Comparison of ENCODE assay signal across 26 mouse cellular contexts in genomic region chrX:73038831-73039230, GRCm38 (mm10). TPM values are rescaled to one million over a fixed set of nuclear protein-coding genes. Genes with fewer than 3 reads are reported as not detected.
"Had no signal": no experiment of that assay in that cellular context is flagged by ENCODE, and none has a peak within 500 bp of the region (broad histone marks: within the 10 kb centered on the region; RNA-seq: fewer than 3 reads in every experiment).

No protein-coding gene starts in this region.

- ATAC-seq: midbrain, embryonic 16.5 days had no signal

- H3K27me3 ChIP-seq: midbrain, embryonic 12.5 days; neural tube, embryonic 13.5 days; neural tube, embryonic 15.5 days had no signal

- DNase-seq: lung, adult 18-20 months; lung, embryonic 14.5 days; lung, postnatal 10 days; lung, postnatal 4 days; midbrain, embryonic 14.5 days; retina, postnatal 1 day; right cerebral cortex, adult 18-20 months; right cerebral cortex, postnatal 25 days; right cerebral cortex, postnatal 4 days; spleen, adult 18-20 months; thymus, adult 2 months; thymus, postnatal 25 days; thymus, postnatal 4 days had no signal

- H3K4me2 ChIP-seq: lung, embryonic 14.5 days; midbrain, embryonic 12.5 days; neural tube, embryonic 13.5 days; neural tube, embryonic 15.5 days had no signal

- H3K27ac ChIP-seq: midbrain, embryonic 10.5 days; midbrain, embryonic 12.5 days; neural tube, embryonic 13.5 days; neural tube, embryonic 15.5 days had no signal

- H3K9ac ChIP-seq: lung, embryonic 14.5 days; midbrain, embryonic 12.5 days; neural tube, embryonic 13.5 days; neural tube, embryonic 15.5 days had no signal

- H3K36me3 ChIP-seq: midbrain, embryonic 10.5 days; midbrain, embryonic 12.5 days; neural tube, embryonic 13.5 days; neural tube, embryonic 15.5 days had no signal

- H3K4me3 ChIP-seq: midbrain, embryonic 10.5 days; midbrain, embryonic 12.5 days; myocyte; neural tube, embryonic 13.5 days; neural tube, embryonic 15.5 days had no signal

- H3K9me3 ChIP-seq: midbrain, embryonic 10.5 days; midbrain, embryonic 12.5 days; neural tube, embryonic 13.5 days; neural tube, embryonic 15.5 days had no signal

- H3K4me1 ChIP-seq: midbrain, embryonic 10.5 days; midbrain, embryonic 12.5 days; neural tube, embryonic 13.5 days; neural tube, embryonic 15.5 days had no signal

RNA-seq across cellular contexts. Expression of gene Pnma5, which starts 1.9 kb away (rescaled TPM):
- total RNA-seq: megakaryocyte, adult 5-6 weeks; megakaryocyte-erythroid progenitor cell, adult 5-6 weeks had no signal
- polyA plus RNA-seq: lung, embryonic 14.5 days; lung, embryonic 16.5 days; midbrain, embryonic 10.5 days; midbrain, embryonic 14.5 days; neural tube, embryonic 11.5 days; neural tube, embryonic 13.5 days; small intestine, adult 2 months; stomach, embryonic 14.5 days; thymus, adult 2 months; urinary bladder, adult 2 months had no signal

RNA-seq across cellular contexts. Expression of gene Pnma3, which starts 25.8 kb away (rescaled TPM):
- total RNA-seq: megakaryocyte, adult 5-6 weeks; megakaryocyte-erythroid progenitor cell, adult 5-6 weeks had no signal
- polyA plus RNA-seq: myocyte; small intestine, adult 2 months; stomach, embryonic 14.5 days; thymus, adult 2 months had no signal

RNA-seq across cellular contexts. Expression of gene Xlr4a, which starts 43.4 kb away (rescaled TPM):
- polyA plus RNA-seq: small intestine, adult 2 months had no signal

RNA-seq across cellular contexts. Expression of gene Zfp185, which starts 51.7 kb away (rescaled TPM):
- total RNA-seq: megakaryocyte, adult 5-6 weeks; megakaryocyte-erythroid progenitor cell, adult 5-6 weeks had no signal
- polyA plus RNA-seq: myocyte had no signal
